Mouse (Mus musculus): Measurements from ENCODE around the gene 2410002F23Rik.

- no peak for TF ChIP-seq CTCF (IDR thresholded peaks at IDR 0.05; ENCODE audit: borderline replicate concordance, extremely low read depth, insufficient read depth, insufficient read length)
- no peak for TF ChIP-seq POLR2A (IDR thresholded peaks at IDR 0.05; ENCODE audit: borderline replicate concordance, extremely low read depth, insufficient read depth, insufficient read length, poor library complexity, severe bottlenecking)
Observed at GRCm38 (mm10) chr7:44240712-44241111, 5.8 kb upstream of the 2410002F23Rik start.
